Mouse (Mus musculus): ENCODE measurements around the gene Syndig1. TPM values are rescaled to one million over a fixed set of nuclear protein-coding genes. Genes with fewer than 3 reads are reported as not detected.

Syndig1 gene
- polyA plus RNA-seq, 1 experiment from 2014 or later, result 10.0 TPM

DNA sequence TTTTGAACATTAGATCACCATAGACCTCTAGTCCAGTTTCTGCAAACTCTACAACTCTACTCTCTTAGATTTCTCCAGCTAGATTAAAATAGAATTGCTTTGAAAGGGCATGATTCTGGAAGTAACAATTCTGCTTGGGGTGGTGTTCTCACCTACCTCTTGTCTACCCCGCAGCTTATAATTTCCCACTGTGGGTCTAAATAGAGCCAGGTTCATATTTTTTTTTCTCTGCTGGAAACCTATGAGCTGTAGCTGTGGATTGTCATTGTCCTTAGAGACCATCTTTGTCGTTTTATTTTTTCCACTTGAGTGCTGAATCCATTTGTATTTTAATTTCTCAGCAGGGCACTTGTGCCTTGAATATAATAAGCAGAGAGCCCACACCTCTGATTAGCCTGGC is 162.5 kb downstream of the Syndig1 start:
- no peak for ATAC-seq (ENCODE audit: low FRiP score, low read depth)
- 23% methylated on average over 2 of the region's 2 CpGs for WGBS
- 0 out of 2 replicates have a peak, but pooled peaks cover 3% of the 10 kb centered on the region for H3K4me1 ChIP-seq
- H3K27me3 ChIP-seq, result no peaks in the 10 kb centered on the region
- no peaks in the 10 kb centered on the region for H3K36me3 ChIP-seq
- H3K27ac ChIP-seq (replicated peaks), result no peak overlapping the region
- no peak overlapping the region for H3K9ac ChIP-seq (replicated peaks)
- H3K4me2 ChIP-seq (replicated peaks), result no peak overlapping the region
- no peak overlapping the region for H3K4me3 ChIP-seq
- no peaks in the 10 kb centered on the region for H3K9me3 ChIP-seq

DNA sequence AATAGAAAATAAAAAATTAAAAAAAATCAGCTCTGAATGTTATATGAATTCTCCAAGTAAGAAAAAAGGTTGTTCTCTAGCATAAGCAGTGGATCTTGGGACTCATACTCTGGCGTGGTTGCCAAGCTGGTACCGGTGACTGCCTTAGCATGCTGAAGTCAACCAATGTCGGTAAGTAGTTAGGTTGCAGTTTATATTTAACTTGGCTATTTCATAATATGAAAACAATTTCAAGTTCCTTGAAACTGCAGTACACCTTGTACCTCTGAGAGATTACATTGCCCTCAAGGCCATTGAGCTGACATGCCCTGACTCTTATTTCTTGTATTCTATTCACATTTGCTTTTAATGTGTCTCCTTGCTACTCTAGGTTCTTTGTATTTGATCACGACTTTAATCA is 163.9 kb downstream of the Syndig1 start:
- Histone ChIP-seq H3K4me3 (no peak overlapping the region), H3K36me3 (no peaks in the 10 kb centered on the region), H3K27ac (replicated peaks) (no peak overlapping the region), H3K4me2 (replicated peaks) (no peak overlapping the region), H3K9ac (replicated peaks) (no peak overlapping the region), H3K4me1 (0 out of 2 replicates have a peak, but pooled peaks cover 3% of the 10 kb centered on the region), H3K27me3 (no peaks in the 10 kb centered on the region), H3K9me3 (no peaks in the 10 kb centered on the region)
- no peak for ATAC-seq (ENCODE audit: low FRiP score, low read depth)
- 95% methylated on average over 4 of the region's 4 CpGs for WGBS

DNA sequence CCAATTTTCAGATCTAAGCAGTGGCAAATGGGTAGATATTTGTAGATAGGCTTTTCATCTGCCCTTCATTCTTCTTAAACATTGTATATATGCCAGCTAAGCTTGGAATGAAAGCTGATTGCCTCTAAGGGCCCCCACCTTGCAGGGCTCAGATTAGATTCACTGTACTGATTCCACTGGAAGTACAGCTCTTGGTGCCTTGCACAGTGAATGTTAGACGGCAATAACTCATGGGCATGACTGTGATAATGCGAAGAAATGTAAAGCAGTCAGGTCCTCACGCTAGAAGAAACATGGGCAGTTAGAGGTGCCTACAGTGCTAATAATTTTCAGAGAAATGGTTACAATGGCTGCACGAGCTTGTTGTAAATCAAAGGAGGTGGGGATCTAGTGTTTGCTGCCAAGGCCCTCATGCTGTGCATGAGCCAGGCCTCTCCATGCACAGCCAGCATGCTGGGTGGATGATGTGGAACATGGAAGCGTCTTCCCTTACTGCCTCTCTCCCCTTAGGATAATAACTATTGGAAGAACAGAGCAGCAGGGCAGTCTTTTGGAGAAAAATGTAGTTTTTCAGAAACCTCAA is 167.5 kb downstream of the Syndig1 start:
- Histone ChIP-seq H3K4me3 (no peak overlapping the region), H3K27me3 (no peaks in the 10 kb centered on the region), H3K27ac (replicated peaks) (no peak overlapping the region), H3K9ac (replicated peaks) (no peak overlapping the region), H3K9me3 (no peaks in the 10 kb centered on the region), H3K4me2 (replicated peaks) (no peak overlapping the region), H3K36me3 (no peaks in the 10 kb centered on the region), H3K4me1 (0 out of 2 replicates have a peak, but pooled peaks cover 3% of the 10 kb centered on the region)
- ATAC-seq (ENCODE audit: low FRiP score, low read depth), result no peak
- WGBS, result 71% methylated on average over 5 of the region's 5 CpGs

DNA sequence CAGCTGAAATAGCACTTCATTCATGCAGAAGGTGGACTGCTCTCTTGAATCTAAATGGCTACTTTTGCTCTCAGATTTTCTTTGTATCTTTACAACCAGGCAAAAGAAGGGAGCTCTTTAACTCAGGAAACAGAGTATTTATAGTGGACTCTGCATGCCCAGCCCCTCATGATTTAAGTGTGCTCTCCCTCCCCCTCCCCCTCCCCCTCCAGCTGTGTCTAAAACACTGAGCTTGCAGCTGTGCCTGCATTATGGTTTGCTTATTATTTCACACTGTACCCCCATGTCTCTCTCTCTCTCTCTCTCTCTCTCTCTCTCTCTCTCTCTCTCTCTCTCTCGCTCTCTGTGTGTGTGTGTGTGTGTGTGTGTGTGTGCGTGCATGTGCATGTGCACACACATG is 168.6 kb downstream of the Syndig1 start:
- no peak overlapping the region for H3K4me2 ChIP-seq (replicated peaks)
- H3K4me3 ChIP-seq, result no peak overlapping the region
- WGBS, result 100% methylated on average over 1 of the region's 2 CpGs
- 0 out of 2 replicates have a peak overlapping the region, but pooled peaks have one; percentile 22 for H3K27ac ChIP-seq (replicated peaks)
- no peaks in the 10 kb centered on the region for H3K4me1 ChIP-seq
- H3K36me3 ChIP-seq, result no peaks in the 10 kb centered on the region
- H3K9ac ChIP-seq (replicated peaks), result no peak overlapping the region
- H3K27me3 ChIP-seq, result no peaks in the 10 kb centered on the region
- H3K9me3 ChIP-seq, result no peaks in the 10 kb centered on the region
- ATAC-seq (ENCODE audit: low FRiP score, low read depth), result no peak; the same call in 1 of the 2 replicates

DNA sequence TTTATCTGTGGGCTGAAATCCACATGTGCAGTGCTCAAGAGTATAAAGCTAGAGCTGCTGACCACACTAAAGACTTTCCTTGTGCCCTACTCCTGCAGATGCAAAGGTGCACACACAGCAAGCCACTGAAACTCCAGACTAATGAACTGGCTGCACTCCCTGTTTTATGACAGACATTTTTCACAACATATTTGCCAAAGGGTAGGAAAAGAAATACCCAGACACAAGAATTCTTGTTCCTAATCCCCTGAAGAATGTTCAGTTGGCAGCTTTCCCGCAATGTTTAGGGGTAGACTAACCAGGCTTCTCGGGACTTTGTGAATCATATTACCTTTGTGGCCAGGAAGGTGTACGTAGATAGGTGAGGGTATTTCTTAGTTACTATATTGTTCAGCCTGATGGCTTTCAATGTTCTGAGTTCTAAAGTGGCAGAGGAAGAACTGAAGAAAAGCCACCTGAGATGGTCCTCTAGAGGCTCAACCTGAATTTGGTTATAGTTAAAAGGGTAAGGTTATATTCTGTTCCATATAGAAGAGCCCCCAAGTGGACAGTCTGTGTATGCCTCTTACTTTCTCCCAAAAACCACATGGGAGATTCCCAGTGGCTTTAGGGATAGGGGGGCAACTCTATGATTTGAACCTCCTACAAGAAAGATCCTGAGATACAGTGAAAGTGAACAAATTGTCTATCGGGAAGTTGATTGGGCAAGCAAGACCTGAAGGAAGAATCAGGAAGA is 169.5 kb downstream of the Syndig1 start:
- ATAC-seq (ENCODE audit: low FRiP score, low read depth), result no peak
- Histone ChIP-seq H3K4me1 (no peaks in the 10 kb centered on the region), H3K36me3 (no peaks in the 10 kb centered on the region), H3K9ac (replicated peaks) (no peak overlapping the region), H3K9me3 (no peaks in the 10 kb centered on the region), H3K4me3 (no peak overlapping the region), H3K27me3 (no peaks in the 10 kb centered on the region), H3K27ac (replicated peaks) (no peak overlapping the region), H3K4me2 (replicated peaks) (no peak overlapping the region)
- WGBS, result 69% methylated on average over 4 of the region's 4 CpGs

DNA sequence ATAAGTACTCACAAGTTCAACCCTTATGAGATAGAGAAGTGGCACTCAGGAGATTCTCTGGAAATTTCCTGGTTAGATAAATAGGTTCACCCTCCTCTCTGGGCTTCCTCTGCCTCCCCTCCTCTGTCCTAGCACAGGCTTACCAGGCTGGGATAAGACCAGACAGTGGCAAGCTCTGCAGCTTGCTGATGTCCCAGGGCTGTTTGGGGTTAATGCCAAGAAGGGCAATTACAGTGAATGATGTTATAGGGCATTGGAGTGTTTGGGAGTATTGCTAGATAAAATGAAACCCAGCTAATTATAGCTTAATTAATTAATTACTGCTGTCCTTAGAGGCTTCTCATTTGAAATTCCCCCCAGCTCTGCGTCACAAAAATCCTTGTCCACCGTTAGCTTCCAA is 171.6 kb downstream of the Syndig1 start:
- H3K9ac ChIP-seq (replicated peaks), result no peak overlapping the region
- WGBS, result 78% methylated on average over 2 of the region's 2 CpGs
- no peaks in the 10 kb centered on the region for H3K9me3 ChIP-seq
- no peaks in the 10 kb centered on the region for H3K36me3 ChIP-seq
- no peaks in the 10 kb centered on the region for H3K4me1 ChIP-seq
- H3K27me3 ChIP-seq, result no peaks in the 10 kb centered on the region
- no peak for ATAC-seq (ENCODE audit: low FRiP score, low read depth)
- no peak overlapping the region for H3K4me3 ChIP-seq
- H3K4me2 ChIP-seq (replicated peaks), result no peak overlapping the region
- H3K27ac ChIP-seq (replicated peaks), result no peak overlapping the region

- Histone ChIP-seq H3K9ac (replicated peaks) (no peak overlapping the region), H3K9me3 (no peaks in the 10 kb centered on the region), H3K4me2 (replicated peaks) (no peak overlapping the region), H3K27me3 (no peaks in the 10 kb centered on the region), H3K27ac (replicated peaks) (no peak overlapping the region), H3K4me1 (no peaks in the 10 kb centered on the region), H3K4me3 (no peak overlapping the region), H3K36me3 (no peaks in the 10 kb centered on the region)
- ATAC-seq (ENCODE audit: low FRiP score, low read depth), result no peak
- 92% methylated on average over 3 of the region's 3 CpGs for WGBS
Observed at GRCm38 (mm10) chr2:150003499-150003898, 174.5 kb downstream of the Syndig1 start.

DNA sequence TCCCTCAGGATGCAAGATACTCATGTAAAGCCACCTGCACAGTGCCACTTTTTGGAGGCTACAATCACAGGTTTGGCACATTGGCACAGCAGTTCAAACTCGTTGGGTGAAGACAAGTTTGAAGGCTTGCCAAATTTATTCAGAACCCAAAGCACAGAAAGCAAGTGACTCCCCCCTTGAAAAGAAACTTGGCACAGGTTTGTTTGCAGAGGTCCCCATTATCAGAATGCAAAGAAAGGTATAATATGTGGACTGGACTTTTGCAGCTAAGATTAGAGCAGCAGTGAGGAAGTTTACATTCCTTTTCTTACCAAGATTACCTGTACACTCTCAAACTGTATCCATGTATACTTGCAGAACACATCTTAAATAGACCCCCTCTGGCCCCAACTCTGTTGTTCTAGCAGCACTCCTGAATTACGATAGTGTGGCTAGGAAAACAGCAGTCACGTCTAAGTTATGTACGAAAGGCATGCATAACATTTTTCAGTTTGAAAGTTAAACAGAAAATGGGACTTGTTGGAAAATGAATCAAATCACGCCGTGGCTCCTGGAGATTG is 183.9 kb downstream of the Syndig1 start:
- no peaks in the 10 kb centered on the region for H3K9me3 ChIP-seq
- H3K4me2 ChIP-seq (replicated peaks), result no peak overlapping the region
- 78% methylated on average over 6 of the region's 6 CpGs for WGBS
- H3K27ac ChIP-seq (replicated peaks), result no peak overlapping the region
- H3K9ac ChIP-seq (replicated peaks), result no peak overlapping the region
- no peaks in the 10 kb centered on the region for H3K27me3 ChIP-seq
- no peaks in the 10 kb centered on the region for H3K36me3 ChIP-seq
- no peak overlapping the region for H3K4me3 ChIP-seq
- H3K4me1 ChIP-seq, result 0 out of 2 replicates have a peak, but pooled peaks cover 3% of the 10 kb centered on the region
- ATAC-seq (ENCODE audit: low FRiP score, low read depth), result no peak

- no peaks in the 10 kb centered on the region for H3K9me3 ChIP-seq
- no peak overlapping the region for H3K9ac ChIP-seq (replicated peaks)
- H3K4me1 ChIP-seq, result 0 out of 2 replicates have a peak, but pooled peaks cover 3% of the 10 kb centered on the region
- H3K27me3 ChIP-seq, result no peaks in the 10 kb centered on the region
- H3K4me2 ChIP-seq (replicated peaks), result no peak overlapping the region
- H3K36me3 ChIP-seq, result no peaks in the 10 kb centered on the region
- no peak for ATAC-seq (ENCODE audit: low FRiP score, low read depth)
- no peak overlapping the region for H3K4me3 ChIP-seq
- H3K27ac ChIP-seq (replicated peaks), result no peak overlapping the region
- WGBS, result 47% methylated on average over 4 of the region's 4 CpGs
Observed at GRCm38 (mm10) chr2:150013785-150014184, 184.8 kb downstream of the Syndig1 start.

DNA sequence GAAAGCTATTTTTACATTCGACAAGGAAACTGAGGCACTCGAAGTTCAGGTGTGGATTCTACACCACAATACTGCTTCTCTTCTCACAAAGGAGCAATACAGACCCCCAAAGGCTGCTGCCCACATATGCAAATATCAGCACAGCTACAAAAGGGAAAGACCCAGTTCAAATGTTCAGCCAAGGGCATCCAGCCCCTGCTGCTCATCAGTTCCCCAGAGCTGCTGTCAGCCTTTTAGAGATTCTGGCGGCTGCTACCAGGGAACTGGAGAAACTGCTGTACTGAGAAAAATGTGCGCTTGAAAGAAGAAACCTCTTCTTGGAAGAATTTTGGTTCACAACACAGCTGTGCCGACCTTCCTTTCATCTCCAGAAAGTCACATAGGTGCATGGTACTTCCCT is 187.3 kb downstream of the Syndig1 start:
- H3K9ac ChIP-seq (replicated peaks), result no peak overlapping the region
- 0 out of 2 replicates have a peak, but pooled peaks cover 3% of the 10 kb centered on the region for H3K4me1 ChIP-seq
- 49% methylated on average over 5 of the region's 5 CpGs for whole genome bisulfite sequencing
- ATAC-seq (ENCODE audit: low FRiP score, low read depth), result no peak
- H3K9me3 ChIP-seq, result no peaks in the 10 kb centered on the region
- H3K36me3 ChIP-seq, result no peaks in the 10 kb centered on the region
- no peak overlapping the region for H3K4me3 ChIP-seq
- H3K4me2 ChIP-seq (replicated peaks), result no peak overlapping the region
- H3K27me3 ChIP-seq, result no peaks in the 10 kb centered on the region
- H3K27ac ChIP-seq (replicated peaks), result no peak overlapping the region; the same call in 1 of the 2 replicates

GRCm38 (mm10) chr2:150020706-150021105 is 191.7 kb downstream of the Syndig1 start:
- Histone ChIP-seq H3K27ac (replicated peaks) (no peak overlapping the region), H3K27me3 (no peaks in the 10 kb centered on the region), H3K4me3 (no peak overlapping the region), H3K36me3 (no peaks in the 10 kb centered on the region), H3K4me1 (peaks cover 11% of the 10 kb centered on the region), H3K4me2 (replicated peaks) (no peak overlapping the region), H3K9ac (replicated peaks) (no peak overlapping the region), H3K9me3 (no peaks in the 10 kb centered on the region)
- ATAC-seq (ENCODE audit: low FRiP score, low read depth), result no peak
- WGBS, result 76% methylated on average over 2 of the region's 2 CpGs

- peak; percentile 96 for ATAC-seq (ENCODE audit: low FRiP score, low read depth)
- no peaks in the 10 kb centered on the region for H3K27me3 ChIP-seq
- H3K9me3 ChIP-seq, result no peaks in the 10 kb centered on the region
- no peak overlapping the region for H3K4me3 ChIP-seq
- H3K27ac ChIP-seq (replicated peaks), result no peak overlapping the region
- H3K4me2 ChIP-seq (replicated peaks), result no peak overlapping the region
- 9% methylated on average over 2 of the region's 2 CpGs for WGBS
- no peak overlapping the region for H3K9ac ChIP-seq (replicated peaks)
- peaks cover 7% of the 10 kb centered on the region for H3K4me1 ChIP-seq
- H3K36me3 ChIP-seq, result no peaks in the 10 kb centered on the region
Observed at GRCm38 (mm10) chr2:150023873-150024339, 194.9 kb downstream of the Syndig1 start.
